Mouse (Mus musculus) adrenal gland, postnatal 10 days (tissue): ENCODE data around the gene Trpc5. TPM values are rescaled to one million over a fixed set of nuclear protein-coding genes. Genes with fewer than 3 reads are reported as not detected.
A peak's percentile ranks its signal among the peaks of the same experiment; 100 is the strongest.

Experiments
- DNase-seq: peaks from one replicate; pipeline ENCODE4 v3.0.0; 2021; ENCODE audit warnings: mixed read lengths
- long read RNA-seq, 2 experiments: library from polyadenylated mRNA; stranded (forward); transcript quantifications; one replicate each; pipeline ENCODE4 v2.0.0; 2021
- total RNA-seq, 2 experiments: library from RNA; stranded (reverse); gene quantifications; 2 replicates each; pipeline ENCODE4 v1.2.3; 2021

The Trpc5 gene
- 1 to 10 TPM in 1 of 2 experiments, under 1 TPM in 1; 0.87 to 1.8 TPM for total RNA-seq
- long read RNA-seq, experiment 1, result 0 reads
- long read RNA-seq, experiment 2, result 0 reads

GRCm38 (mm10) chrX:144688142-144688206, at the start of gene Trpc5:
Gene Trpc5, minus strand, starts transcription at chrX:144688180.
- no peak for DNase-seq

DNA sequence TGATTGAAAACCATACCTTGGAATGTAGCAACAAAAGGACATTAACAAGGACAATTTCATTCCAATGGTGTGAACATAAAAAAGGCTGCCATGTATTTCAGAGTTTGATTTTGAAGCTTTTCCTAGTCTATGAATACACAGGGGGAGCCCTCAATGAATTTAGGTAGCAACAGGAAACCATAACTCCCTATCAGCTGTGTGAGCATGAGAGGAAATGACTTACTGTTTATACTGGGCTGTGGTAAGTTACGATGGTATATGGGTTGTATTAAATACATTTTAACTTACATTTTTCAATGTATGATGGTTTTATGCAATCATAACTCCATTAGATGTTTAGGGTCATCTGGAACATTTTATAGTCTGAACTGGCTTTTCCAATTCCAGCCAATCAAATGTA, 28.4 kb upstream of the Trpc5 start:
- no peak for DNase-seq

DNA sequence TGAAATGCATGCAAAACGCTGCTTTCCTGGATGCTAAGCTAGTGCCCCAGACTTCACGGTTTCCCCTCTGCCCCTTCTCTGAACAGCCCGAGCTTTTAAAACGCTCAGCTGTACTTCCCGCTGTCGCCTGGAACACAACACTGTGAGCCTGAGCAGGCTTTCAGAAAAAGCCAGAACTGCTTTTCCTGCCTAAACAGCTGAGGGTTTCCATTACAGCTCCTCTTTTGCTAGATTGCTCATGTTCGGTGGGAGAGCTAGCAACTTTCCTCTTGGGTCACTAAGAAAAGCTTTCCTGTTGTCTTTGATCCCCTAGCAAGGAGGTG, 1.8 kb upstream of the Trpc5 start:
- DNase-seq, result peak; percentile 4

DNA sequence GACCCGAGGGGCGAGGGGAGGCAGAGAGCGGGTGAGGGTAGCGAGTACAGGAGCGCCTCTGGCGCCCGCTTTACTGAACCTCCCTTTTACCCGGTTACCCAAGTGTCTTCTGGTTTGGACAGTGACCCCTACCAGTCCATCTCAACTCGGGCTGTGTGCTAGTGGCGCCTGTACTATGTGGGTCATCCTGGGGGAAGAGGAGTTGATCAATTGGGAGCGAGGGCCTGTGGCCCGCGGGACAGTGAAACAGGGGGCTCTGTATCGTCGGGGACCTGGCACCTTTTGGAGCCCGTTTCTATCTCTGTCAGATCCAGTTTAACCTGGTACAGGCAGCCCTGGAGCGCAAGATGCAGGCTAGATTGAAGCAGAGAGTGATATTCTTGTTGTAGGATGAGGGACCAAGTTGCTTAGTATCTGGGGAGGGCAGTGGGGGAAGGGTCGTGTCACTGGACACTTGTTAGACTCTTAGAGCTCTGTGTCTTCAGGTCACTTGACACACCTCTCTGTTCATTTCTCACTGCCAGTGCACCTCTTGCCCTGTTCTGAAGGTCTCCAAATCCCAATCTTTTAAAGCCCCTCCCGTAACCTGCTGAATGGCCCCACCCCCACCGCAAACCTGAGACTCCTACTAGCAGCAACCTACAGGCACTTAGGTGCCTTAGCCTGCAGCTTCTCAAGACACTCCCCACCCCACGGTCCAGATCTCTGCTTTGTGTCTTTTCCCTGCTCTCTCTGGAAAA, 1.3 kb upstream of the Trpc5 start:
- DNase-seq, result peak; percentile 6

GRCm38 (mm10) chrX:144688207-144689118, 483 bp upstream of the Trpc5 start, which contains the start of gene Rtl4:
Gene Rtl4, plus strand, starts transcription at chrX:144688907.
- peak; percentile 28 for DNase-seq

- peak; percentile 3 for DNase-seq
Observed at GRCm38 (mm10) chrX:144687742-144688141, 238 bp downstream of the Trpc5 start.

- no peak for DNase-seq
Observed at GRCm38 (mm10) chrX:144652196-144652595, 35.8 kb downstream of the Trpc5 start.

GRCm38 (mm10) chrX:144645394-144645793, 42.6 kb downstream of the Trpc5 start:
- DNase-seq, result no peak

DNA sequence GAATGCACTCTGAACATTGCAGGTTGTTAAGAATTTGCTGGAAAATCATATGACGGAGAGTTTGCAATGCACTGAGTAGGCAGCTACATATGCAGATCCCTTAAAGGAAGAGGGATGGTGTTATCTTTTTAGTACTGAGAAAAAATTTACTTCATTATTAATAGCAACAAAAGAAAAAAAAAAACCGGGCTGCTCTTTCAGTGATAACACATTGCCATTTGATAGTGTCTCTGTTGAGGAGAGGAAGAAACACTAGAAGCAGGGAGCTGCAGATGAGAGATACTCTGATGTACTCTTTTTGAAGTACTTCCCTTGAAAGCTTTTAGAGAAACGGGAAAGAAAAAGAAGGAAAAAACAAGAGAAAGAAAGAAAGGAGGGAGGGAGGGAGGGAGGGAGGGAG, 43.2 kb downstream of the Trpc5 start:
- DNase-seq, result no peak

- DNase-seq, result no peak
Observed at GRCm38 (mm10) chrX:144612753-144613152, 75.2 kb downstream of the Trpc5 start.

DNA sequence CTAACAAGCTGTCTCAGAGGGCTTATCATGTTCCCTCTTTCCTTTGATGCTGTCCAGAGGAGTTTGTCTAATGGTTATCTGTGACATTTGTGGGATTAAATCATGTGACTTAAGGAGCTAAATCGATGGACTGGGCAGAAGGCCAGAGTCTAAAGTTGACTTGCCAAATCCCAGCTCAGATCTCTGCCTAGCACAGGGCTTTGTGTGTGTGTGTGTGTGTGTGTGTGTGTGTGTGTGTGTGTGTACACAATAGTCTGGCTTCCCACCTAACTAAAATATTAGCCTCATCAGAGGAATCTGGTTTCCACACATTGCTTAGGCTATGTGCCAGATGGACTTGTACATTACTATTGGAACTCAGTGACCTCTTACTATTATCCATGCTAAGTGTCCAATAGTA, 151.5 kb downstream of the Trpc5 start:
- DNase-seq, result no peak

DNA sequence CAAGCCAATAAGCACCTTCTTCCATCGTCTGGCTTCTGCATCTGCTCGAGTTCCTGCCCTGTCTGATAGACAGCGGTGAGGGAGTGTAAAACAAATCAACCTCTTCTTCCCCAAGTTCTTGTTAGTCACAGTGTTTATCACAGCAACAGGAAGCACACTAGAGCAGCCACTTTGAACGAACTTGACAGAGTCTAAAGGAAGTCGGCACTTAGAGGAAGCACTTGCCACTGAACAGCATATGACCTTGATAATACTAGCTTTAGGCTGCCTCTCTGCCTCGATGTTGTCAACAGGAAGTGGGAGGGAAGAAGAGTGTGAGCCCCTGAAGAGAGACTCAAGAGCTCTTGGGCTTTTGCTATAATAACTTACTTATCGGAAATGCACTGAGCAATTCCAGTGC, 161.9 kb downstream of the Trpc5 start:
- DNase-seq, result no peak

DNA sequence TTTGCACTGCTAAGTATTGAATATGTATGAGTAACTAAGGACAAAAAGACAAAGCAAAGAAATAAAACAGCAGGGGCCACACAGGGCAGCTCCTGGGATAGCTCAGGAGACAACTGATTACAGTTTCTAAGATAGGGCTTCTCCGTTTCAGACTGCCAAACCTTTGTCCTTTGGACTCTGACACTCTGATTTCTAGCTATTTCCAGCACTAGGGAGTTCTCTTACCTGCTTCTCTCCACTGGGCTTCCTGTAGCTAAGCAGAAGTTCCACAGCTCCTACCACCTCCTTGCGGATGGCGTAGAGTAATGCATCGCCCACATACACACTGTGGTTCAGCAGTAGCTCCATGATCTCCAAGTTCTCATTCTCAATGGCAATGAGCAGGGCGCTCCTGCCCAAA, 164.7 kb downstream of the Trpc5 start:
- DNase-seq, result no peak

DNA sequence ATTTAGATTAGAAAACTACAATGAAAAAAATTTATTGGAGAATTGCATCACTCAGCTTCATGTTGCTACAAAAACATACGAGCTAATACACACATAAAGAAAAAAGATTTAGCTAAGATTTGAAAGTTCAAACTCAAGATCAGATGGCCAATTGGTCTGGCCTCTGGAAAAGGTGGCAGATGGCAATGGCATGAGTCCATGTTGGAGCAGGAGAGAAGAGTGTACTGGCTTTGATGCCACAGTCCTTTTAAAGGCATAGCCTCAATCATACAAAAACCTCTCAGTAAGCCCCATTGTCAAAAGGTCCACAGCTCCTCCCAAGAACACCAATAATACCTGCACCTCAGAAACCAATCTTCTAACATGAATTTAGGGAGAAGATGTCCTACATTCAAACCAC, 196.6 kb downstream of the Trpc5 start:
- no peak for DNase-seq

GRCm38 (mm10) chrX:144464416-144464815, 223.6 kb downstream of the Trpc5 start:
- DNase-seq, result no peak

DNA sequence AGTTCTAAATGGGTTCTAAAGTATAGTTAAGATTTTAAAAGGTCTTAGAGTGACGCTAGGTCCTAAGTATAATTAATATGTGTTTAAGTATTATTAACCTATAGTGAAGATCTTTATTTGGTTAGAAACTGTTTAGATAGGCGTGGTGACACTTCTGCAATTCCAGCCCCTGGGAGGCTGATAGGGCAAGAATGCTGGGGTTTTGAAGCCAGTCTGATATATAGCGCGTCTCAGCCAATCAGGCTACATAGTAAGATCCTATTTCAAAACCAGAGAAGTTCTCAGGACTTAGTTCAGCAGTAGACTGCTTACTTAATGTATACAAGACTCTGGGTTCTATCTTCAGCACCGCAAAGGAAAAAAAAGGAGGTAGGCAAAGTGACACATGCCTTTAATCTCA, 231.7 kb downstream of the Trpc5 start, which contains the start of gene Trpc5os:
Gene Trpc5os, plus strand, starts transcription at position 301 of the 400 bp plus-strand sequence.
- DNase-seq, result no peak

DNA sequence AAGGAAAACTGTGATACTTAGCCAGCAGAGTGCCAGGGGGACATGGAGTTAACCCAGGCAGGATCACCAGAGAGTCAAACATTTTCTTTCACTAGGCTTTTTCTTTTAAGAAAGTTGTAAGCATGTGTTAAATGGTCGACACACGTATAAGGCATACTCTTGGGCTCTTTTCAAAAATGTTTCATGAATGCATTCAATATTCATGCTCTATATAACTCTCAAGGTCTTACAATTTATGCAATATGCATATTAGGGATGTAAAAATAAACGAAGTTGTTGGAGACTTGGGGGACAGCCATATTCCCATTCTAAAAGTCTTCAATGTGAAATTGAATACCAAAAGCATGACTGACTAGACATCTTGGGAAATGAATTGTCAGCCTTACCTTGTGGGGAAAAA, 264.1 kb downstream of the Trpc5 start:
- no peak for DNase-seq

DNA sequence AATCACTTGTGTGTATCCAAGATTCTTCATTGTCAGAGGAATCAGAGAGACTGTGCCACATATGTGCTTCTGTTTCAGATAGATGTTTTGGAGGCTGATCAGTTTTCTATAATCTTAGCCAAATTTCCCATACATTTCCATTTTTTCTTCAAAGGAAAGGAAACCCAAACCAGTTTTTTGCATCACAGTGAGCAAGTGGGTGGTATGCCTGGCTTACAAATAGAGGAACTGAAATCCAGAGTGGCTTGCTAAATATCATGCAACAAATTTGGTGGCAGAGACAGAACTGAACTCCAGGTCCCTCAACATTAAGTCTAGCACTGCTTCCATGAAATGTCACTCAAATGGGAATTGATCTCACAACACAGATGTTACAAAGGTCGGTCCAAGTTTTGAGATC, 266.9 kb downstream of the Trpc5 start:
- no peak for DNase-seq

GRCm38 (mm10) chrX:144420259-144420658, 267.7 kb downstream of the Trpc5 start:
- no peak for DNase-seq

- no peak for DNase-seq
Observed at GRCm38 (mm10) chrX:144408036-144408435, 279.9 kb downstream of the Trpc5 start.

- DNase-seq, result peak; percentile 64
Observed at GRCm38 (mm10) chrX:144403526-144403925, 284.5 kb downstream of the Trpc5 start.

- no peak for DNase-seq
Observed at GRCm38 (mm10) chrX:144374196-144374595, 313.8 kb downstream of the Trpc5 start.

GRCm38 (mm10) chrX:144338355-144338754, 349.6 kb downstream of the Trpc5 start:
- no peak for DNase-seq

DNA sequence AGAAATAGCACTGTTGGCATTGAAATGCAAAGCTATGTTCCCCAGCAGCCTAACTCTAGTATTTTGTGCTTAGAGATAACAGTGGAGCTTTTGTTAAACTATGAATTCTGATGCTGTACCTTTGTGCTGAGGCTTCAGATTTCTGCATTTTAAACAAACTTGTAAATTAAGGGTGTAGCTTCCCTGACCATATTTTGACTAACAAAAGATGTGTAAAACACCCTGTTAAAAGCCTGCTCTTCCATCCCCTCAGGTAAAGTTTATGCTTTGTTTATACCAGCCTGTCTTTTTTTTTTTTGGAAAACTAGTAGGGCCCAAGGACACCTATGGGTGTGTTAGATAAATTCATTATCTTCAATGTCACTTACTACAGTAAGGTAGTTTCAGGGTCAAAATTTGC, 350.0 kb downstream of the Trpc5 start:
- no peak for DNase-seq
